ENCODE assay signal across 12 mouse cellular contexts in genomic region chr12:27247756-27248544, GRCm38 (mm10).
DNase-seq lines count a peak whose midpoint lies in the region; ATAC-seq lines count a peak whose summit lies in the region.
"Had no signal": no experiment of that assay in that cellular context is flagged by ENCODE, and none has a peak within 500 bp of the region (broad histone marks: within the 10 kb centered on the region; RNA-seq: fewer than 3 reads in every experiment).

No protein-coding gene starts in this region.

- H3K36me3 ChIP-seq in heart, embryonic 11.5 days (ENCODE audit: control insufficient read depth, insufficient read depth, low read length): no peaks in the 10 kb centered on the region
- no peaks in the 10 kb centered on the region for H3K36me3 ChIP-seq in forebrain, embryonic 15.5 days
- no peaks in the 10 kb centered on the region for H3K36me3 ChIP-seq in midbrain, embryonic 10.5 days
- H3K36me3 ChIP-seq: limb, embryonic 15.5 days had no signal

- no peak overlapping the region for H3K4me2 ChIP-seq in heart, embryonic 11.5 days
- peak overlapping the region; percentile 19; the same call in 1 of the 2 replicates for H3K4me2 ChIP-seq in forebrain, embryonic 15.5 days (replicated peaks)
- H3K4me2 ChIP-seq: limb, embryonic 15.5 days had no signal

- intact Hi-C loops in heart, postnatal 36 days (cut with DNase I): no loop called here
- intact Hi-C loops in gastrocnemius, postnatal 14 days (cut with DNase I; ENCODE audit: low total_unique reads): no loop called here

- no peak for ATAC-seq in heart, embryonic 11.5 days (replicated peaks; ENCODE audit: insufficient number of reproducible peaks, low FRiP score, low TSS enrichment)
- ATAC-seq in forebrain, embryonic 15.5 days (replicated peaks): peak; percentile 83

- H3K27ac ChIP-seq in heart, embryonic 11.5 days (ENCODE audit: low read depth, low read length): no peak overlapping the region
- peak overlapping the region; percentile 90 for H3K27ac ChIP-seq in forebrain, embryonic 15.5 days (replicated peaks)
- H3K27ac ChIP-seq in midbrain, embryonic 10.5 days (replicated peaks): peak overlapping the region; percentile 65
- H3K27ac ChIP-seq: heart, adult 2 months; limb, embryonic 15.5 days had no signal

- DNase-seq in heart, postnatal 36 days: no peak
- DNase-seq in midbrain, embryonic 10.5 days (ENCODE audit: low spot score): no peak
- DNase-seq in right cerebral cortex, postnatal 10 days (ENCODE audit: low spot score in 2 of 2): peak; percentile 33 to 43
- DNase-seq in gastrocnemius, adult 8-10 months (ENCODE audit: low spot score in 2 of 2): no peak
- no peak for DNase-seq in cerebellum, adult 11-12 months
- DNase-seq in gastrocnemius, postnatal 14 days: no peak
- DNase-seq: B cell, adult 2 months; heart, adult 2 months; lung, postnatal 14 days had no signal

- H3K4me1 ChIP-seq in heart, embryonic 11.5 days (ENCODE audit: control insufficient read depth, insufficient read depth, low read length): no peaks in the 10 kb centered on the region
- H3K4me1 ChIP-seq in forebrain, embryonic 15.5 days: peaks cover 19% of the 10 kb centered on the region
- peaks cover 25% of the 10 kb centered on the region for H3K4me1 ChIP-seq in midbrain, embryonic 10.5 days

- H3K27me3 ChIP-seq in heart, embryonic 11.5 days (ENCODE audit: control insufficient read depth, insufficient read depth, low read length): no peaks in the 10 kb centered on the region
- H3K27me3 ChIP-seq in forebrain, embryonic 15.5 days: no peaks in the 10 kb centered on the region
- H3K27me3 ChIP-seq in midbrain, embryonic 10.5 days (ENCODE audit: low read depth, poor library complexity, severe bottlenecking): no peaks in the 10 kb centered on the region
- H3K27me3 ChIP-seq: limb, embryonic 15.5 days had no signal

- 0 out of 2 replicates have a peak overlapping the region, but pooled peaks have one; percentile 10 for H3K9ac ChIP-seq in heart, embryonic 11.5 days (ENCODE audit: low read depth, low read length)
- no peak overlapping the region for H3K9ac ChIP-seq in forebrain, embryonic 15.5 days (replicated peaks)
- H3K9ac ChIP-seq: limb, embryonic 15.5 days had no signal

- no peaks in the 10 kb centered on the region for H3K9me3 ChIP-seq in heart, embryonic 11.5 days (replicated peaks; ENCODE audit: control insufficient read depth, low read length)
- H3K9me3 ChIP-seq in forebrain, embryonic 15.5 days: no peaks in the 10 kb centered on the region
- no peaks in the 10 kb centered on the region for H3K9me3 ChIP-seq in midbrain, embryonic 10.5 days (replicated peaks)
- H3K9me3 ChIP-seq: limb, embryonic 15.5 days had no signal

- 64% methylated on average over 10 of the region's 10 CpGs for WGBS in heart, embryonic 11.5 days (ENCODE audit: insufficient replicate concordance)
- 22% methylated on average over 10 of the region's 10 CpGs for WGBS in forebrain, embryonic 15.5 days
- WGBS in midbrain, embryonic 10.5 days: 66% methylated on average over 10 of the region's 10 CpGs

- H3K4me3 ChIP-seq in heart, embryonic 11.5 days (ENCODE audit: low read depth, low read length): no peak overlapping the region
- H3K4me3 ChIP-seq in forebrain, embryonic 15.5 days: no peak overlapping the region
- no peak overlapping the region for H3K4me3 ChIP-seq in midbrain, embryonic 10.5 days
- H3K4me3 ChIP-seq: heart, adult 2 months; limb, embryonic 15.5 days had no signal

Comparison
In these comparisons a context has a peak if more than half of its experiments do, and no peak if none do; other contexts are left out.
1. DNase-seq: peak in right cerebral cortex, postnatal 10 days (2 of 2); none in heart, postnatal 36 days (0 of 2), midbrain, embryonic 10.5 days (single experiment), gastrocnemius, adult 8-10 months (0 of 2), cerebellum, adult 11-12 months (single experiment) and gastrocnemius, postnatal 14 days (single experiment).